Mouse (Mus musculus): ENCODE data around the gene Med28. TPM values are rescaled to one million over a fixed set of nuclear protein-coding genes. Genes with fewer than 3 reads are reported as not detected.

Med28 gene
- total and polyA plus RNA-seq, 3 experiments = 83.7 to 107 (median 103) TPM

- H3K4me3 ChIP-seq (replicated peaks in 1 of 3; ENCODE audit: low read depth in 2 of 3, low read length in 2 of 3, poor library complexity in 1 of 3) = no peak overlapping the region
- H3K27me3 ChIP-seq (replicated peaks) = peaks cover 3% of the 10 kb centered on the region
- no peak for DNase-seq (ENCODE audit: extremely low read depth)
- peaks cover 4 to 34% of the 10 kb centered on the region in 2 experiments for H3K4me1 ChIP-seq (ENCODE audit: control insufficient read depth in 1 of 2, insufficient read depth in 2 of 2)
- no peaks in the 10 kb centered on the region for H3K9me3 ChIP-seq (replicated peaks; ENCODE audit: low read length)
- dilution Hi-C loops (cut with MboI; ENCODE audit: extremely low pct_ligation_motif_present, extremely low pct_unique_long_range_greater_than_20kb, low sequenced_read_pairs) = no loop called here
- peaks cover under 1 to 16% of the 10 kb centered on the region in 2 experiments for H3K36me3 ChIP-seq (replicated peaks in 1 of 2; ENCODE audit: control insufficient read depth in 1 of 2, insufficient read depth in 1 of 2, low read length in 1 of 2)
- H3K79me2 ChIP-seq (replicated peaks; ENCODE audit: control insufficient read depth, extremely low read depth, insufficient read depth, poor library complexity, severe bottlenecking) = peaks cover 16% of the 10 kb centered on the region
- H3K27ac ChIP-seq (ENCODE audit: insufficient read depth, low read depth) = no peak overlapping the region
- in situ Hi-C loops (cut with MboI; ENCODE audit: low pct_ligation_motif_present, low pct_unique_long_range_greater_than_20kb, low sequenced_read_pairs) = no loop called here
- H3K9ac ChIP-seq (ENCODE audit: insufficient read depth, low read depth) = no peak overlapping the region
- TF ChIP-seq IRF4 (IDR thresholded peaks at IDR 0.05; ENCODE audit: low read depth, low read length) (no peak), ZC3H11A (IDR thresholded peaks at IDR 0.05; ENCODE audit: low read depth, low read length) (no peak), ETS1 (conservative IDR thresholded peaks at IDR 0.05; ENCODE audit: low read depth, low read length) (no peak), NRF1 (IDR thresholded peaks at IDR 0.05; ENCODE audit: low read depth, low read length) (no peak), ZNF384 (IDR thresholded peaks at IDR 0.05; ENCODE audit: low read depth, low read length) (no peak), CHD1 (IDR thresholded peaks at IDR 0.05; ENCODE audit: low read depth, low read length) (no peak), USF1 (IDR thresholded peaks at IDR 0.05; ENCODE audit: low read depth, low read length) (no peak), ZKSCAN1 (IDR thresholded peaks at IDR 0.05; ENCODE audit: borderline replicate concordance, low read depth, low read length) (no peak), RAD21 (IDR thresholded peaks at IDR 0.05; ENCODE audit: low read depth, low read length) (no peak), BHLHE40 (IDR thresholded peaks at IDR 0.05; ENCODE audit: low read depth, low read length) (no peak), ZMIZ1 (IDR thresholded peaks at IDR 0.05; ENCODE audit: low read depth, low read length) (no peak), PAX5 (IDR thresholded peaks at IDR 0.05; ENCODE audit: low read length) (no peak), TBP (conservative IDR thresholded peaks at IDR 0.05; ENCODE audit: low read depth, low read length) (no peak), JUN (IDR thresholded peaks at IDR 0.05; ENCODE audit: insufficient read depth, low read depth, low read length) (no peak), MYC (IDR thresholded peaks at IDR 0.05; ENCODE audit: low read depth, low read length) (no peak), POLR2AphosphoS2 (IDR thresholded peaks at IDR 0.05; ENCODE audit: low read depth, low read length) (no peak), SIN3A (IDR thresholded peaks at IDR 0.05; ENCODE audit: low read length) (no peak)
- no peak overlapping the region for H3K4me2 ChIP-seq (ENCODE audit: insufficient read depth, low read depth, poor library complexity, severe bottlenecking)
Measured at GRCm38 (mm10) chr5:45491776-45492175, 28.3 kb upstream of the Med28 start.

GRCm38 (mm10) chr5:45493191-45494092 is 26.6 kb upstream of the Med28 start, which contains the start of gene Lap3:
Lap3 (plus strand) TSS chr5:45493374.
- H3K4me2 ChIP-seq (ENCODE audit: insufficient read depth, low read depth, poor library complexity, severe bottlenecking) = peak within 1 kb of the TSS; percentile 71
- dilution Hi-C loops (cut with MboI; ENCODE audit: extremely low pct_ligation_motif_present, extremely low pct_unique_long_range_greater_than_20kb, low sequenced_read_pairs) = no loop called here
- TF ChIP-seq HCFC1 (IDR thresholded peaks at IDR 0.05; ENCODE audit: low read depth, low read length) (peak; percentile 54), NRF1 (IDR thresholded peaks at IDR 0.05; ENCODE audit: low read depth, low read length) (peak; percentile 43; the same call in 1 of the 2 replicates), ETS1 (conservative IDR thresholded peaks at IDR 0.05; ENCODE audit: low read depth, low read length) (0 out of 2 replicates have a peak, but pooled peaks have one; percentile 8), ZMIZ1 (IDR thresholded peaks at IDR 0.05; ENCODE audit: low read depth, low read length) (peak; percentile 64; the same call in 1 of the 2 replicates), ELF1 (IDR thresholded peaks at IDR 0.05; ENCODE audit: low read depth, low read length) (peak; percentile 80), E2F4 (IDR thresholded peaks at IDR 0.05; ENCODE audit: insufficient replicate concordance, low read depth, low read length) (no peak), CTCF (conservative IDR thresholded peaks at IDR 0.05 in 1 of 2, IDR thresholded peaks at IDR 0.05 in 1 of 2; ENCODE audit: low read depth in 2 of 2, low read length in 2 of 2) (peak in 1 of 2 experiments; percentile 22; a peak in 2 of 4 replicates), TCF12 (IDR thresholded peaks at IDR 0.05; ENCODE audit: low read depth, low read length) (peak; percentile 84), KAT2A (IDR thresholded peaks at IDR 0.05; ENCODE audit: insufficient replicate concordance, low read length) (0 out of 2 replicates have a peak, but pooled peaks have one; percentile 30), JUN (IDR thresholded peaks at IDR 0.05; ENCODE audit: insufficient read depth, low read depth, low read length) (no peak), NELFE (IDR thresholded peaks at IDR 0.05; ENCODE audit: low read depth, low read length) (peak; percentile 77), MYC (IDR thresholded peaks at IDR 0.05; ENCODE audit: low read depth, low read length) (peak; percentile 84; the same call in 1 of the 2 replicates), RCOR1 (conservative IDR thresholded peaks at IDR 0.05; ENCODE audit: low read depth, low read length) (no peak), JUND (conservative IDR thresholded peaks at IDR 0.05; ENCODE audit: low read depth, low read length) (no peak), ZKSCAN1 (IDR thresholded peaks at IDR 0.05; ENCODE audit: borderline replicate concordance, low read depth, low read length) (no peak), CHD1 (IDR thresholded peaks at IDR 0.05; ENCODE audit: low read depth, low read length) (no peak), PAX5 (IDR thresholded peaks at IDR 0.05; ENCODE audit: low read length) (no peak), MEF2A (IDR thresholded peaks at IDR 0.05; ENCODE audit: borderline replicate concordance, low read depth, low read length) (peak; percentile 30; the same call in 1 of the 2 replicates), BHLHE40 (IDR thresholded peaks at IDR 0.05; ENCODE audit: low read depth, low read length) (peak; percentile 96), POLR2A (IDR thresholded peaks at IDR 0.05; ENCODE audit: low read depth, low read length) (peak; percentile 95), ZNF384 (IDR thresholded peaks at IDR 0.05; ENCODE audit: low read depth, low read length) (no peak)

More at GRCm38 (mm10) chr5:45493191-45494092, 26.6 kb upstream of the Med28 start, which contains the start of gene Lap3:
- no peak within 1 kb of the TSS for H3K27ac ChIP-seq (ENCODE audit: insufficient read depth, low read depth)
- H3K27me3 ChIP-seq (replicated peaks) = peaks cover 3% of the 10 kb centered on the region
- no peaks in the 10 kb centered on the region for H3K9me3 ChIP-seq (replicated peaks; ENCODE audit: low read length)
- H3K4me3 ChIP-seq (replicated peaks in 1 of 3; ENCODE audit: low read depth in 2 of 3, low read length in 2 of 3, poor library complexity in 1 of 3) = peak within 1 kb of the TSS; percentile 74 to 85 (median 79)
- H3K79me2 ChIP-seq (replicated peaks; ENCODE audit: control insufficient read depth, extremely low read depth, insufficient read depth, poor library complexity, severe bottlenecking) = peaks cover 16% of the 10 kb centered on the region
- H3K4me1 ChIP-seq (ENCODE audit: control insufficient read depth in 1 of 2, insufficient read depth in 2 of 2) = peaks cover 6 to 50% of the 10 kb centered on the region in 2 experiments
- in situ Hi-C loops (cut with MboI; ENCODE audit: low pct_ligation_motif_present, low pct_unique_long_range_greater_than_20kb, low sequenced_read_pairs) = no loop called here
- peaks cover 10 to 29% of the 10 kb centered on the region in 2 experiments for H3K36me3 ChIP-seq (replicated peaks in 1 of 2; ENCODE audit: control insufficient read depth in 1 of 2, insufficient read depth in 1 of 2, low read length in 1 of 2)
- H3K9ac ChIP-seq (ENCODE audit: insufficient read depth, low read depth) = peak within 1 kb of the TSS; percentile 79
- DNase-seq (ENCODE audit: extremely low read depth) = peak; percentile 96
